Mouse (Mus musculus) Patski (cell line): ENCODE measurements around the gene Rfx1. TPM values are rescaled to one million over a fixed set of nuclear protein-coding genes. Genes with fewer than 3 reads are reported as not detected.

ENCODE experiments used
- ATAC-seq: fragments of 100-300 bp; one replicate; pipeline ENCODE4 v1.8.0; 2021
- CTCF ChIA-PET: fragments of 350-600 bp; sonication (Branson Sonifier 250); formaldehyde crosslinking; loops from one replicate; lab custom pipeline; 2022; ENCODE audit warnings: inconsistent platforms; lab: Charles Lee
- POLR2A ChIA-PET: fragments of 350-600 bp; sonication (Branson Sonifier 250); formaldehyde crosslinking; loops from one replicate; lab custom pipeline; 2022; ENCODE audit warnings: antibody characterized with exemption, inconsistent platforms; lab: Charles Lee
- DNase-seq: peaks from one replicate; pipeline ENCODE4 v3.0.0-alpha.2; 2011; ENCODE audit warnings: low read depth, low spot score
- H3K27me3 ChIP-seq: fragments of 371-371 bp; one replicate; pipeline ENCODE4 v1.5.1; 2021
- CTCF ChIP-seq: fragments of 100-300 bp; IDR thresholded peaks from one replicate; pipeline ENCODE4 v1.5.1; 2021
- in situ Hi-C: fragments of 300-500 bp; cut with MboI; formaldehyde crosslinking; loops from 3 replicates; pipeline ENCODE4 v1.11.1; 2018; ENCODE audit warnings: low pct_unique_long_range_greater_than_20kb, mixed read lengths
- polyA plus RNA-seq: library from polyadenylated mRNA; unstranded; gene quantifications from one replicate; pipeline ENCODE4 v1.2.3, GENCODE M21; 2021

Rfx1 gene
- polyA plus RNA-seq, 1 experiment from 2014 or later, result 14.2 TPM

DNA sequence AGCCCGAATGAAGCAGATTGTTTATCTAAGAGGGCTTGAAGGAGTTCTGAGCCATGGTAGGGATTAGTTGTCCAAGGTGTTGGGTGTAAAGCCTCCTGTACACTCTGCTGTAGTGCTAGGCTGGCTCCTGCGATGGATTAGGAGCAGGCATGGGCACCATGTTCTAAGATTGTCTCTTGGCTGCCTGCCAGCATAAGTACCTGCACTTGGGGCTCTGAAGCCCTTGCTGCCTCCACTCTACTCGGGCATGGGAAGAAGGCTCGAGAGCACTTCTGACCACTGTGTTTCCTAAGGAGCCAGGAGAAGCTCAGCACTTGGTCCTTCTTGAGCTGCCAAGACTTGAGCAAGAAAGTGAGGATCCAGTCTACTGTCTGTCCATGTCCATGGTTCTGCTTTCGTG lies 12.6 kb downstream of the Rfx1 start:
- POLR2A ChIA-PET, result no interaction called here
- DNase-seq, result no peak
- CTCF ChIA-PET, result no interaction called here
- in situ Hi-C loops, result no loop called here
- no peak for ATAC-seq
- no peaks in the 10 kb centered on the region for H3K27me3 ChIP-seq
- TF ChIP-seq CTCF, result no peak

GRCm38 (mm10) chr8:84083829-84084241 lies 17.2 kb downstream of the Rfx1 start:
- ChIA-PET CTCF (no interaction called here), POLR2A (no interaction called here)
- in situ Hi-C loops, result no loop called here
- no peak for TF ChIP-seq CTCF
- ATAC-seq, result no peak
- no peak for DNase-seq
- no peaks in the 10 kb centered on the region for H3K27me3 ChIP-seq

DNA sequence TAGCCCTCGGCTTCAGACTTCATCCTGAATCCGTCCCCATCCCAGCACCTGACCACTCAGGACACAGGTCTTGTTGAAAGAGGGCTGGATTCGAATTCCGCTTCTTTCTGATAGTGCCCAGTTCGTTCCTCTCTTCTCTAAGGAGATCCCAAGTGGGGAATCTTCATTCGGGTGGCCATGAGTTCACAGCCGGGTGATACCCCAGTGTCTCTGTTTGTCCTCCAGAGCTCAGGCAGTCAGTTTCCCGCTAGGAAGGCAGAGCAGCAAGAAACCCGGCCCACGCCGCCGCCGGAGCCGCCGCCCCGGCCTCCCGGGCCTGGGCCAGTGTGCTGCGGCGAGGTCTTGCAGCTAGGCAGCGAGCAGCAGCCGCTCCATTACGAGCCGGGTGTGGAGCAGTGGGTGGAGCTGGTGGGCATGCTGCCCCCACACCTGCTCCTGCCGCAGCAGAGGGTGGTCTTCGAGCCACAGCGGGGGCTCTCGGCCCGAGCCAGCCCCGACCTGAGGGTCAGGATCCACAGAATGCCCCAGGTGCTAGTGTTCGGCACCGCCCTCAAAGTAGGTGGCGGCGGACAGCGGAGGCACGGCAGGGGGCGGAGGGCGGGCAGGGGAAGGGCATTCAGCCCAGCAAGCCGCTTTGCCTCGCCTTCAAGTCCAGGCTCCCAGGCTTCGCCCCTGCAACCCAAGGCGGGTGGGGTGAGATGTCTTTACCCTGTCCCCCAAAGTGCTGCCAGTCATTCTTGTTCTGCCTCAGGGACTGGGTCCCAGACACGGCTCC lies 17.9 kb downstream of the Rfx1 start:
- TF ChIP-seq CTCF, result no peak
- ATAC-seq, result no peak
- CTCF ChIA-PET, result no interaction called here

GRCm38 (mm10) chr8:84087156-84087555 lies 20.5 kb downstream of the Rfx1 start:
- no peaks in the 10 kb centered on the region for H3K27me3 ChIP-seq
- DNase-seq (no peak), ATAC-seq (no peak)
- ChIA-PET POLR2A (no interaction called here), CTCF (no interaction called here)
- in situ Hi-C loops, result no loop called here
- TF ChIP-seq CTCF, result no peak

More for the DNA sequence above, 17.9 kb downstream of the Rfx1 start:
- in situ Hi-C loops, result no loop called here
- DNase-seq, result no peak
- H3K27me3 ChIP-seq, result no peaks in the 10 kb centered on the region
- POLR2A ChIA-PET, result no interaction called here

DNA sequence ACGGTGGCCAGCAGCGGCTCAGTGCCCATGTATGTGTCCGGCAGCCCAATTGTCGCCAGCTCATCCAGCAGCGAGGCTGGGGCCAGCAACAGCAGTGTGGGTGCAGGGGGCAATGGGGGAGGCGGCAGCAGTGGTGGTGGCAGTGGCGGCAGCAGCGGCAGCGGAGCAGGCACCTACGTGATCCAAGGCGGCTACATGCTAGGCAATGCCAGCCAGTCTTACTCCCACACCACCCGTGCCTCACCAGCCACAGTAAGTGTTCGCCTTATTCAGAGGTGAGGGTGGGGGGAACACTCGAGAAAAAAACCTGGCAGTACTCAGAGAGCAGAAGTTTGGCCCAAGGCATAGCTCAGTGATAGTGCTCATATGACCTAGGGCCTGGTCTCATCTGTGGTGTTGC lies 21.2 kb downstream of the Rfx1 start:
- H3K27me3 ChIP-seq, result no peaks in the 10 kb centered on the region
- no peak for ATAC-seq
- ChIA-PET CTCF (no interaction called here), POLR2A (interaction anchor here (1.0 kb wide), 1 partner anchor 11 kb away, joined by 3 read pairs; no protein-coding TSS in a partner anchor)
- in situ Hi-C loops, result no loop called here
- DNase-seq, result no peak
- no peak for TF ChIP-seq CTCF

DNA sequence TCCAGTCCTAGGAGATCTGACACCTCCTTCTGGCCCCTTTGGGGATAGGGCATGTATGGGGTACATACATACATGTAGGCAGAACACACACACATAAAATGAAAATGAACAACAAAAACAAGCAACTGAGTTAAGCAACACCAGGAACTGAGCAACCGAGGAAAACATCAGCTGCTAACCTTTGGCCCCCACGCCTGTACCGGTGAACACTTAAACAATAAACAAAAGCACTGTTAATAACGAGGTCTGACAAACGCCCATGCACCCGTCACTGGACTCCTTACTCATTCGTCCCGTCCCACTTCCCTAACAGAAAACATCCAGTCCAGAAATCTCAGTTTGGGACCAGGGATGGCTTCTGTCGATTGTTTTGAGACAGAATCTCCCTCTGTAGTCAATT lies 22.6 kb downstream of the Rfx1 start:
- ChIA-PET CTCF (no interaction called here), POLR2A (interaction anchor here (0.7 kb wide), 1 partner anchor 170 kb away, joined by 3 read pairs; no protein-coding TSS in a partner anchor)
- in situ Hi-C loops, result no loop called here
- H3K27me3 ChIP-seq, result no peaks in the 10 kb centered on the region
- DNase-seq (no peak), ATAC-seq (no peak)
- no peak for TF ChIP-seq CTCF

- no peaks in the 10 kb centered on the region for H3K27me3 ChIP-seq
- ATAC-seq (no peak), DNase-seq (no peak)
- TF ChIP-seq CTCF, result no peak
- in situ Hi-C loops, result no loop called here
- ChIA-PET CTCF (interaction anchor here (0.8 kb wide), 1 partner anchor 45 kb away, joined by 3 read pairs; no protein-coding TSS in a partner anchor), POLR2A (no interaction called here)
Observed at GRCm38 (mm10) chr8:84090585-84090984, 24.0 kb downstream of the Rfx1 start.

DNA sequence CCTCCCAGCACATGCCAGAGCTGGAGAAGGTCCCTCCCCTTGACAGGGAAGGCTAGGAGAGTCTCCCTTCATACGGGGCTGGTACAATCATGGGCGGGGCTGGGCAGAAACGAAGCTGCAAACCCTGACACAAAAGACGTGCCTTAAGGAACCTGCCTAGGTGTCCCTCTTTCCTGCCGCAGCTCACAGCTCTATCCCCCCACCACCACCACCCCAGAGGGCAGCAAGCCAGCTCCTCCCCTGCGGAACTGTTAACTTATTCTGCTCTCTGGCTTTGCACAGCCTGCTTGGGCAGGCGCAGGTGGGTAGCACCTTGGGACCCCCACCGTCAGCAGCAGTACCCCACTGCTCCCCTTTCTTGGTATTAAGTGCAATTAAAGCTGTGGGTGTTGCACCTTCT lies 29.4 kb downstream of the Rfx1 start:
- POLR2A ChIA-PET, result no interaction called here
- in situ Hi-C loops, result no loop called here
- ATAC-seq (no peak), DNase-seq (no peak)
- H3K27me3 ChIP-seq, result no peaks in the 10 kb centered on the region
- TF ChIP-seq CTCF, result no peak
- CTCF ChIA-PET, result interaction anchor here (0.7 kb wide), 1 partner anchor 20 kb away, joined by 3 read pairs; no protein-coding TSS in a partner anchor

DNA sequence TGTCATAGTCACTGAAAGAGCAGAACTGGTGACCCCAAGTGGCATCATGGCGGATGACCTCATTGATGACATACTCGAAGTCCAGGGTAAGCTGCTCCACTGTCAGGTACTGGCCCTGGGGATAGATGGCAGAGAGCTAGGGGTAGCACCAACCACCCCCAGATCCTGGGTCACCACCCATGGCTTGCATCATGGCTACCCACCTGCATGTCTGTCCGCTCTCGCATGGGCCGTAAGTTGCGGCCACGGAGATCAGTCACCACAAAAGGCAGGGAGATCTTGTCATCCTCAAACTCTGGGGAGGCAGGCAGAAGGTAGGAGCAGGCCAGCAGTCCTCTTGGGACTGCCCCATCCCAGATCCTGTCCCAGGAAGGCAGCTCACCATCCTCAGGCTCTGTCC lies 31.7 kb downstream of the Rfx1 start:
- no peak for TF ChIP-seq CTCF
- DNase-seq, result no peak
- ATAC-seq, result no peak
- in situ Hi-C loops, result no loop called here
- POLR2A ChIA-PET, result no interaction called here
- CTCF ChIA-PET, result no interaction called here
- H3K27me3 ChIP-seq, result no peaks in the 10 kb centered on the region

DNA sequence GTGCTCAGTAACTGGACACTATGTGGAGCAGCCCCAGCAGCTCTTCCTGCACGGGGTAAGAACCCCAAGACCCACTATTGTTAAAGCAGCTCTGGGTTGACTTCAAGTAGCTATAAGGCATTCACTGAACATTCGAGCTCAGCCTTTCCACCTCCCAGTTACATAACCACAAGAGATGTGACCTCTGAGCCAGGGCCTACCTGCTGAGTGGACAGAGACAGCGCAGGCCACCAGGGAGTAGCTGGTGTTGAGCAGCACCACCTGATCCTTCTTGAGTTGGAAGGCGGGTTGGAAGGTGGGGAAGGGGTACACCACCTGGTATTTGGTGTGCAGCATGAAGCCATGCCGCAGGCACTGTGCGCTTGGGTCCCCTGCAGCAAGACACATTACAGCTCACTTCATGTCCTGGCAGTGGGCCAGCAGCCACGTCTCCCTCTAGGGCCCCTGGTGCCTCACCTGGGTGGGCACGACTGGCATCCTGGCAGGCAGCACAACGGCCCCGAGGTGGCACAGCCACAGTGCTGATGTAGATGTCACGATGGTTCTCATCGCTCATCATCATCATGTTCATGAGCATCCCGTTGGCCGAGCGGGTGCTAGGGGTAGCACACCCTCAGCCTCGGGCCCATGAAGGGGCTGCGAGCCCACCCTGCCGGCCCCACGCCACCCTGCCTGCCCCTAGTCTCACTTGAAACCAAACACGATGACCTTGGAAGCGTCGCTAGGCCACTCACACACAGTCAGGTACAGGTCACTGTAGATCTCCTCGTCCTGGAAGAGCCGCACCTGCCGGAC lies 35.0 kb downstream of the Rfx1 start:
- in situ Hi-C loops, result no loop called here
- ChIA-PET POLR2A (no interaction called here), CTCF (no interaction called here)
- ATAC-seq (no peak), DNase-seq (no peak)
- TF ChIP-seq CTCF, result no peak
- no peaks in the 10 kb centered on the region for H3K27me3 ChIP-seq

DNA sequence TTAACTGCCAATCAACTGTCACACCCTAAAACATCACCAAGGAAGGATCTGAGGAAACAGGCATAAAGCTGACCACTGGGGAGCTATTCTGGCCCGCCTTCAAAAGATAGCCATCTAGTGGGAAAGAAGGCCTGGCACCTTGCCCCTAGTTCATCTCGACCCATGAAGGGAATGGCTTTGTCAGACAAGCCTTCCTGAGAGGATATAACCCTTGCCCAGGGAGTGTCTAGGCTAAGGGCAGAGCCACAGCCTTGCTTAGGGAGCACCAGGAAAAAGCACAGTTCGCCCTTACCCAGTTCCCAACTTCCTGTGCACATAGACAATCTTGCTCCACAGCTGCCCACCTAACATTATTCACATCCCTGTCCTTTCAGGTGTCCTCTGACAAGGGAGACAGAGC lies 37.0 kb downstream of the Rfx1 start:
- in situ Hi-C loops, result no loop called here
- POLR2A ChIA-PET, result interaction anchor here (0.6 to 1.7 kb wide), 4 partner anchors 28 to 81 kb away, joined by 3 to 5 read pairs (median 4); no protein-coding TSS in a partner anchor
- ATAC-seq, result no peak
- no peak for DNase-seq
- no peak for TF ChIP-seq CTCF
- CTCF ChIA-PET, result interaction anchor here (0.6 to 1.1 kb wide), 2 partner anchors 65 to 628 kb away, joined by 3 read pairs; no protein-coding TSS in a partner anchor
- no peaks in the 10 kb centered on the region for H3K27me3 ChIP-seq
